Mouse (Mus musculus): ENCODE results near the gene Bcl2l10. TPM values are rescaled to one million over a fixed set of nuclear protein-coding genes. Genes with fewer than 3 reads are reported as not detected.

The Bcl2l10 gene
- total RNA-seq, 2 experiments from 2014 or later = not detected

DNA sequence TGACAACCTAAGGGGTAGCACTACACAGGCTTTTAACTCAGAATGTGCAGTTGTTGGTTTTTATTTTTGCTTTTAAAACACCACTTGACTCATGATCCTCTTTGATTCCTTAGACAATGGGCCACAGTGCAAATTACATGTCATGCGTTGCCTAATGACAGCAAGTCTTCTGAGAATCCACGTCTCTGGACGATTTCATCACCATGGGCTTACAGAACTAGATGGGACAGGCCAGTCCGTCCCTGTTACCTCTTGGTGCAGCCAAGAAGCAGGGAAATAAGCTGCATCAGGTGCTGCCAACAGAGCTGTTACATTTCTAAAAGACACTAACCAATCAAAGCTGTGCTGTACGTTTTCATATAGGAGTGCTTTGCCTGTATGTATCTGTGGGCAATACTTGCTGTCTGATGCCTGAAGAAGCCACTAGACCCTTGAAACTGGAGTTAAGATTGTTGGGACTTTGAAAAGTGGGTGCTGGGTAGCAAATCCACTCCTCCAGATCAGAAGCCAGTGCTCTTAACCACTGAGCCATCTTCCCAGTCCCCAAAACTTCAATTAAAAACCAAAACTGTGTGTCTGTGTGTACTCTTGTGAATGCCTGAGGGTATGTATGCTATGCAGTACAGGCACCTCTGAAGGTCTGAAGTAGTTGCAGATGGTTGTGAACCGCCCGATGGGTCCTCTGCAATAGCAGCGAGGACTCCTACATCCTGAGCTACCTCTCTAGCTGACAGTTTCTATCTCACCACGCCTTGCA, 37.8 kb downstream of the Bcl2l10 start:
- ATAC-seq (replicated peaks; ENCODE audit: low FRiP score, poor library complexity, severe bottlenecking) = no peak

- no peak for ATAC-seq (replicated peaks; ENCODE audit: low FRiP score, poor library complexity, severe bottlenecking)
Measured at GRCm38 (mm10) chr9:75393251-75393650, 45.7 kb downstream of the Bcl2l10 start.

DNA sequence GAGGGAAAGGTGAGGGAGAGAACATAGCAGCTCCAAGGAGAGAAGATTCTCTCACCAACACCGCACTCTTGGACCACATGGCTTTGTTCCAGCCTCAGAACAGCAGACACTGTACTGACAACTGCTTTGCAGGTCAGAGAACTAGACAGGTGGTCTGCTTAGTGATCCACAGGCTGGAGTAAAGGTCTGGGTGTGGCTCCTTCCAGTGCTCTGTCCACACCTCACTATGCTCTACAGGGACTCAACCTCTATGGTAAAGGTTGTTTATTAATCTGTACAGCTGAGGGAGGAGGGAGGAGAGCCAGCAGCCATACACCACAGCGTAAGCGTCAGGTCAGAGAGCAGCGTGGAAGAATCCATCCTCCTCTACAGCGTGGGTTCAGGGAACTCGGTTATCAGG, 48.4 kb downstream of the Bcl2l10 start:
- no peak for ATAC-seq (replicated peaks; ENCODE audit: low FRiP score, poor library complexity, severe bottlenecking)

DNA sequence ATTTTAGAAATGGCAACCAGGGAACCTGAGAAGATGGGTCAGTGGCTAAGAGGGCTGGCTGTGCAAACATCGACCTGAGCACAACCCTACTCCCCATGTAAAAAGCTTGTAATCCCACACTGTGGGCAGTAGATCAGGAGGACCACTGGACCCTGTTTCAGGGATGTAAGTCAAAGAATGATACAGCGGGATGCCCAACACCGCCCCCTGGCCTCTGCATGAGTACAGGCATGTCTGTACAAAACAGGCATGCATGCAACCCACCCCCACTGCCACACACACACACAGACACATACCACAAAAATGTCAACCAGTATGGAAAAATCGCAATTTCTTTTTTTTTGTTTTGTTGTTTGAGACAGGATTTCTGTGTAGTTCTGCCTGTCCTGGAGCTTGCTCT, 51.5 kb downstream of the Bcl2l10 start:
- ATAC-seq (replicated peaks; ENCODE audit: low FRiP score, poor library complexity, severe bottlenecking) = no peak

GRCm38 (mm10) chr9:75400639-75401038, 53.1 kb downstream of the Bcl2l10 start:
- ATAC-seq (replicated peaks; ENCODE audit: low FRiP score, poor library complexity, severe bottlenecking) = no peak

Other genes with a start within 250 kb of the Bcl2l10 start
- gene Myo5c, start 115.7 kb upstream of the Bcl2l10 start, total RNA-seq (2015; ENCODE audit: low replicate concordance) = not detected in 2 replicates
- not detected in 2 replicates for gene Myo5c, start 115.7 kb upstream of the Bcl2l10 start, total RNA-seq (2017; ENCODE audit: low replicate concordance)
- gene Gnb5, start 41.5 kb upstream of the Bcl2l10 start, total RNA-seq (2015; ENCODE audit: low replicate concordance) = not detected in 2 replicates
- 0.43 TPM in 1 of 2 replicates, not detected in the other for gene Gnb5, start 41.5 kb upstream of the Bcl2l10 start, total RNA-seq (2017; ENCODE audit: low replicate concordance)
- gene Mapk6, start 62.2 kb downstream of the Bcl2l10 start, total RNA-seq (2015; ENCODE audit: low replicate concordance) = 8.4 and 11.7 TPM in 2 replicates
- gene Mapk6, start 62.2 kb downstream of the Bcl2l10 start, total RNA-seq (2017; ENCODE audit: low replicate concordance) = 4.9 and 17.6 TPM in 2 replicates
- gene Leo1, start 93.8 kb downstream of the Bcl2l10 start, total RNA-seq (2015; ENCODE audit: low replicate concordance) = 3.5 and 6.3 TPM in 2 replicates
- gene Leo1, start 93.8 kb downstream of the Bcl2l10 start, total RNA-seq (2017; ENCODE audit: low replicate concordance) = 8.3 and 11.6 TPM in 2 replicates
- gene Tmod3, start 211.9 kb downstream of the Bcl2l10 start, total RNA-seq (2015; ENCODE audit: low replicate concordance) = 17.6 and 20.4 TPM in 2 replicates
- 17.0 and 18.7 TPM in 2 replicates for gene Tmod3, start 211.9 kb downstream of the Bcl2l10 start, total RNA-seq (2017; ENCODE audit: low replicate concordance)